Mouse (Mus musculus) spleen, adult 12 weeks (tissue): ENCODE measurements around the gene Dock1.

ENCODE experiments used
- DNase-seq: peaks from one replicate; pipeline ENCODE4 v3.0.0; 2022; ENCODE audit warnings: low spot score

Gene Dock1

DNA sequence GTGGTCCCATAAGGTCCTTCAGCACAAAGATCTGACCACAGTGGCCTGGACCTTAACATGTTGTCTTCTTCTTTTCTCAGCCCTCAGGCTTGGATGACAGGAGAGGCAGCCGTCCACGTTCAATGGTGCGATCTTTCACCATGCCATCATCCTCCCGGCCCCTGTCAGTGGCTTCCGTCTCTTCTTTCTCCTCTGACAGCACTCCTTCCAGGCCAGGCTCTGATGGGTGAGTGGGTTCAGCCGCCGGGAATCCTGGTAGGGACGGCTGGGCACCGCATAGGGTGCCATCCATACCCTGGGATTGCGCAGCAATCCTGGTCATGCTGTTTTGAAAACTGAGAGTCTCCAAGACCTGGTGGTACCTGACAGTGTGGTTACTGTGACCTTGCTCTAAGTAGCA, 487.9 kb downstream of the Dock1 start:
- DNase-seq: no peak

DNA sequence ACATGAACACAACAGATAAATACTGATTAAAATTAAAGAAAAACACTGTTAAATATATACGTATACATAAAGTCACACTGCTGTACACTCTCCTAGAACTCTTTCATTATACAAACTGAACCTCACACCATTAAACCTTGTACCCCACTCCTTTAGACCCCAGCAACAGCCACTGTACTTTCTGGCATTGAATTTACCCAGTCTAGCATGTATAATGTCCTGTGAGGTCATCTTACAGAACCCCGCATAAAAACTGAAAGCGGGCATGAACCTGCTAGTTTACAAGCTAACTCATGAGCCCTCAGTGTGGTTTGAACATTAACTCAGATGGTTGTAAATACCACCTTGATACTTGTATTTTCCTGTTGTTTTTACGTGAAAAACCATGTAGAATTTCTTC, 489.2 kb downstream of the Dock1 start:
- DNase-seq: no peak

DNA sequence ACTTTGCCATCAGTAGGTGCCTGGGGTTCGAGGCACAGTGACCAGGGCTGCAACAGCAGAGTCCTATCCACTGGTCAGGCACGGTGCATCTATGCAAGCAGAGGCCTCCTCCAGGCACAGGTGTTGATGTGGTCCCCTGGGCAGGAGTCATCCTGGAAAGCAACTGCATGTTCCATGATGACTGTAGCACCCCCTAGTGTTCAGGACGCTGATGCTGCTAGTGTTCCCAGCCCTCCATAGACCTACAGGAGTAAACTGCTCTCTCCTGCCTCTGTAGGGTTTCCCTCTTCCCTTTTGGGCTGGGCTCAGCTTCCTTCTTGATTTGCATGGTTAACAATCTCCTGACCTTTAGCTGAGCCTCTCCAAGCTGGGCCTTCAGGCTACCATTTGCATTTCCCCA, 494.7 kb downstream of the Dock1 start:
- DNase-seq: no peak

DNA sequence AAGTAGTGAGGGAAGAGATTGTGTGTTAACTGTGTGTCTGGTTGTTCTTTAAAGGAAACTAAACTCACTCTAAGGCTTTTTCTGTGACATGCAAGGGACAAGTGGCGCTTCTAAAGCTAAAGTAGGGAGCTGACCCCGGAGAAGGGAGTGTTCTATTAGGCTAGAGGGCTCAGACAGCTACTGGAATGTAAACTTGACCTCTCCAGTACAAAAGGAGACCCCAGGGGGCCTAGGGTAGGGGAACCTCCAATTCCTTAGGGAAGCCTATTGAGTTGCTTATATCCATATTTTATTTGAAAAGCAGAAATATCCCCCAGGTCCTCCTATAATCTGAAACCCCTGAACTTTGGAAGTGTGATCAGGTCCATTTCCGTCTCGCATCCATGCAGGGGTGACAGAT, 499.5 kb downstream of the Dock1 start:
- DNase-seq: no peak

DNA sequence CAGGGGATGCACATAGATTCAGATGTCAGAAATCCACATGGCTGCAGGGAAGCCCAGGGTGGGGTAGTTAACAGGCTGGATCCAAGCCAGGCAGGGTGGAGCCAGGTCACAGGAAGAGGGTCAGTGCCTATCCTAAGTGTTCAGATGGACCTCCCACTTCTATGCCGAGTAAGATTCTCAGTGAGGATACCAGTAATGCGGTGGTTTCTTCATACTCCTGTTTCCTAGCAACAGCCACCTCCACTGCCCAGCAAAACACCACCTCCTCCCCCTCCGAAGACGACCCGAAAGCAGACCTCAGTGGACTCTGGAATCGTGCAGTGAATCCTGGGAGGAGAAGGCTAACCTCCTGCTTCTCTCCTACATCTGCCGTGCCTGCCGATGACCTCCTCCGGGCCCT, 501.8 kb downstream of the Dock1 start:
- DNase-seq: no peak

- no peak for DNase-seq
These were observed 523.7 kb downstream of the Dock1 start for GRCm38 (mm10) chr7:135194190-135194589.

- DNase-seq: no peak
These were observed 525.2 kb downstream of the Dock1 start for GRCm38 (mm10) chr7:135195631-135196030.

GRCm38 (mm10) chr7:135196828-135197227, 526.4 kb downstream of the Dock1 start:
- DNase-seq: no peak

- DNase-seq: no peak
These were observed 533.5 kb downstream of the Dock1 start for GRCm38 (mm10) chr7:135203920-135204319.

DNA sequence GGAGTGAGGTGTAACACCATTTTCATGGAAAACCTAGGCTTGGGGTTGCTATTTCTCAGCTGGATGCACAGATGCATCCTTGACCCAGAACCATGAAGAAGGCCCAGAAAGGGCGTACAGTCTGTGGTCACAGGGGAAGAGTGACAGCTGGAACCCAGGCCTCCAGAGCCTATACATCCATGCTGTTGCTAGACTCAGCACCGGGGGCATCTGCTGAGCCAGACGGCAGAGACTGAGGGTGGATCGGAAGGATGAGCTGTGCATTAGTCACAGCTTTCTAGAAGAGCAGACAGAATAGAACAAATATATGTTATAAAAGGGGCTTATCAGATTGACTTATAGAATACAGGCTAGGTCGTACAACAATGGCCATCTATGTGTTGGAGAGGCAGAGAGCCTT, 534.7 kb downstream of the Dock1 start:
- DNase-seq: no peak

- no peak for DNase-seq
These were observed 538.6 kb downstream of the Dock1 start for GRCm38 (mm10) chr7:135208947-135209567.

GRCm38 (mm10) chr7:135210296-135210695, 539.8 kb downstream of the Dock1 start:
- DNase-seq: no peak

GRCm38 (mm10) chr7:135210831-135211230, 540.4 kb downstream of the Dock1 start:
- no peak for DNase-seq

- no peak for DNase-seq
These were observed 542.1 kb downstream of the Dock1 start for GRCm38 (mm10) chr7:135212505-135212904.

DNA sequence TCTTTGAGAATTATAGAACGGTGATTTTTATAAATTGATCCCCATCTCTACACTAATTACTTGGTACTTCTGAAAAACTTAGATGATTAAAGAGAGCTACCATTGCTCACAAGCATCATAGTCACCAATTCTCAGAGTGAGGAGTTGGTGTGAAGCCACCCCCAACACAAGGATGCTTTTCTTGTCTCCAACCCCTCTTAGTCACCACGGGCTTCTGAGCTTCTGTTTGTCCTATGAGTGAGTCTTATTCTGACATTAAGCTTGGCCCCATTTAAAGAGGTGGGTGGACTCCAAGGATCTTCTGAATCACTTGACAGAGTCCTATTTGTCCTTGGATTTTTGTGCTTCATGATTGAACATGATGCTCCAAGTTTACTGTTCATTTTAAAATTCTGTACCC, 551.0 kb downstream of the Dock1 start:
- DNase-seq: no peak
